Mouse (Mus musculus): ENCODE results near the gene Smpdl3b.
"Not testable (repeated sequence)": the region's sequence is repeated elsewhere in the genome, so short reads cannot be mapped to it uniquely, and the experiment has no call there.

The Smpdl3b gene

GRCm38 (mm10) chr4:132778562-132779201 is 21.6 kb upstream of the Smpdl3b start:
- no peak for DNase-seq

GRCm38 (mm10) chr4:132776764-132777163 is 19.7 kb upstream of the Smpdl3b start:
- peak; percentile 69 for DNase-seq

- no peak for DNase-seq
Measured at GRCm38 (mm10) chr4:132774905-132775304, 17.9 kb upstream of the Smpdl3b start.

GRCm38 (mm10) chr4:132771776-132772175 is 14.7 kb upstream of the Smpdl3b start:
- no peak for DNase-seq

GRCm38 (mm10) chr4:132767914-132768876 is 11.1 kb upstream of the Smpdl3b start, which contains the start of gene Rpa2:
Gene Rpa2 (plus strand): TSS chr4:132768332.
- DNase-seq: peak; percentile 98

- not testable (repeated sequence) for DNase-seq
Measured at GRCm38 (mm10) chr4:132763125-132763524, 6.1 kb upstream of the Smpdl3b start.

- DNase-seq: no peak
Measured at GRCm38 (mm10) chr4:132762602-132763001, 5.5 kb upstream of the Smpdl3b start.

- DNase-seq: no peak
Measured at GRCm38 (mm10) chr4:132760296-132760695, 3.2 kb upstream of the Smpdl3b start.

- DNase-seq: no peak
Measured at GRCm38 (mm10) chr4:132757633-132758351, 740 bp upstream of the Smpdl3b start.

- no peak for DNase-seq
Measured at GRCm38 (mm10) chr4:132752992-132753391, 4.1 kb downstream of the Smpdl3b start.

GRCm38 (mm10) chr4:132749258-132749982 is 7.6 kb downstream of the Smpdl3b start:
- DNase-seq: no peak

- no peak for DNase-seq
Measured at GRCm38 (mm10) chr4:132748778-132749177, 8.3 kb downstream of the Smpdl3b start.

- DNase-seq: no peak
Measured at GRCm38 (mm10) chr4:132747664-132748259, 9.3 kb downstream of the Smpdl3b start.

GRCm38 (mm10) chr4:132746911-132747517 is 10.0 kb downstream of the Smpdl3b start:
- no peak for DNase-seq

- DNase-seq: peak; percentile 38
Measured at GRCm38 (mm10) chr4:132743992-132744911, 12.8 kb downstream of the Smpdl3b start.

GRCm38 (mm10) chr4:132741491-132741890 is 15.6 kb downstream of the Smpdl3b start:
- no peak for DNase-seq

- not testable (repeated sequence) for DNase-seq
Measured at GRCm38 (mm10) chr4:132737154-132737553, 19.9 kb downstream of the Smpdl3b start.

- DNase-seq: no peak
Measured at GRCm38 (mm10) chr4:132735894-132736293, 21.2 kb downstream of the Smpdl3b start.

- DNase-seq: no peak
Measured at GRCm38 (mm10) chr4:132735389-132735788, 21.7 kb downstream of the Smpdl3b start.

- no peak for DNase-seq
Measured at GRCm38 (mm10) chr4:132734766-132735165, 22.3 kb downstream of the Smpdl3b start.

Measured in right cerebral cortex, postnatal 25 days (tissue).